Mouse (Mus musculus): Measurements from ENCODE around the gene Prdm1. TPM values are rescaled to one million over a fixed set of nuclear protein-coding genes. Genes with fewer than 3 reads are reported as not detected.

Prdm1 gene
- polyA plus RNA-seq (2021; fragmentation: Nextera tagmentation) = 0.08 and 0.43 TPM in 2 replicates
- long read RNA-seq, experiment 1, partial matches to known transcripts = 0 of 1 reads
- long read RNA-seq, experiment 1, other reads (novel, unspliced or antisense) = 1 of 1 reads
- long read RNA-seq, experiment 2 = 0 reads

GRCm38 (mm10) chr10:44528291-44529082 lies at the start of gene Prdm1:
TSS of gene Prdm1 (minus strand) at chr10:44528501.

